Mouse (Mus musculus): ENCODE data around the gene Cldn15. TPM values are rescaled to one million over a fixed set of nuclear protein-coding genes. Genes with fewer than 3 reads are reported as not detected.
A peak's percentile ranks its signal among the peaks of the same experiment; 100 is the strongest.

Gene Cldn15
- polyA plus RNA-seq, 1 experiment from 2014 or later, result 6.7 TPM

DNA sequence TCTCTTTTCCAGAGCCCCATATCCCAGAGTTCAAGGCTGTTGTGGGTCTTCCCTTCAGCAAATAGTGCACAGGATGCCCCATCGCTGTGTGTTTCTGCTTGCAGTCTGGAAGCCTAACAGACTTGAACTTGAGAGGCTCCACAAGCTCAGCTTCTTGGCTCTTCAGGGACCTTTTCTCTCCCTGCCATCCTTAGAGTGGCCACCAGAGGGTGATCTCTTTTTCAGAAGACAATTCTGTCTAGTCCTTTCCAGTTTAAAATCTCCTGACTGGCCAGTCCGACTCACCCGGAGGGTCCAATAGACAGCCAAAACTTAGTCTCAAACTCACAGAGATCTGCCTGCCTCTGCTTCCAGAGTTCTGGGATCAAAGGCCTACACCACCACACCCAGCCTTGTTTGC lies 43.6 kb downstream of the Cldn15 start:
- no peak; the same call in 1 of the 2 replicates for ATAC-seq (replicated peaks; ENCODE audit: extremely low read depth, insufficient read depth, low FRiP score)
- no peak overlapping the region for H3K9ac ChIP-seq (ENCODE audit: low read length)
- no peak overlapping the region for H3K4me2 ChIP-seq (ENCODE audit: low read depth, low read length)
- H3K9me3 ChIP-seq (replicated peaks; ENCODE audit: control insufficient read depth, low read length), result no peaks in the 10 kb centered on the region
- H3K27me3 ChIP-seq (ENCODE audit: control insufficient read depth, insufficient read depth, low read length), result no peaks in the 10 kb centered on the region
- 20% methylated on average over 3 of the region's 3 CpGs for WGBS
- 0 out of 2 replicates have a peak, but pooled peaks cover 2% of the 10 kb centered on the region for H3K4me1 ChIP-seq (ENCODE audit: control insufficient read depth, insufficient read depth, low read length)
- no peak overlapping the region for H3K27ac ChIP-seq (ENCODE audit: low read length)
- H3K36me3 ChIP-seq (ENCODE audit: control insufficient read depth, insufficient read depth), result no peaks in the 10 kb centered on the region
- H3K4me3 ChIP-seq (ENCODE audit: low read length), result no peak overlapping the region

GRCm38 (mm10) chr5:137012401-137012950 lies 46.1 kb downstream of the Cldn15 start:
- Histone ChIP-seq H3K4me3 (ENCODE audit: low read length) (no peak overlapping the region), H3K27ac (ENCODE audit: low read length) (no peak overlapping the region), H3K9me3 (replicated peaks; ENCODE audit: control insufficient read depth, low read length) (no peaks in the 10 kb centered on the region), H3K36me3 (ENCODE audit: control insufficient read depth, insufficient read depth) (no peaks in the 10 kb centered on the region), H3K4me1 (ENCODE audit: control insufficient read depth, insufficient read depth, low read length) (no peaks in the 10 kb centered on the region), H3K27me3 (ENCODE audit: control insufficient read depth, insufficient read depth, low read length) (no peaks in the 10 kb centered on the region), H3K9ac (ENCODE audit: low read length) (no peak overlapping the region), H3K4me2 (ENCODE audit: low read depth, low read length) (no peak overlapping the region)
- no peak for ATAC-seq (replicated peaks; ENCODE audit: extremely low read depth, insufficient read depth, low FRiP score)
- 67% methylated on average over 15 of the region's 15 CpGs for WGBS

DNA sequence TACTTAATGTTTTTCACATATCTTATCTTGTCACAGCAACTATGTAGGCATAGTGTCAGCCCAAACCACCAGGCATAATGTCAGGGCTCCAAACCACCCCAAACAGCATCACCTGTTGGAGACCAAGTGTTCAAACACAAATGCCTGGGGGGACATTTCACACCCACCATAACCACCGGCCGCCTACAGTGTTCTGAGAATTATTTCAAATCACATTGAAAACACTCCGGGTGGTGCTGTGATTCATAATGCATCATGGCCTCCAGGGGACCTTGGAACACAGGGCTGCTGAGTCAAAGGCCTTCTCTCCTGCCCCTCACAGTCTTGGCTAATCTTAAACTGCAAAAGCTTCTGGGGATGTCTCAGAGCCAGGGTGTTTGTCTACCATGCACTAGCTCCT lies 49.5 kb downstream of the Cldn15 start:
- no peak overlapping the region for H3K4me3 ChIP-seq (ENCODE audit: low read length)
- no peak overlapping the region for H3K9ac ChIP-seq (ENCODE audit: low read length)
- no peaks in the 10 kb centered on the region for H3K9me3 ChIP-seq (replicated peaks; ENCODE audit: control insufficient read depth, low read length)
- no peak for ATAC-seq (replicated peaks; ENCODE audit: extremely low read depth, insufficient read depth, low FRiP score)
- no peak overlapping the region for H3K4me2 ChIP-seq (ENCODE audit: low read depth, low read length)
- H3K4me1 ChIP-seq (ENCODE audit: control insufficient read depth, insufficient read depth, low read length), result no peaks in the 10 kb centered on the region
- WGBS, result 82% methylated on average over 3 of the region's 3 CpGs
- H3K27ac ChIP-seq (ENCODE audit: low read length), result no peak overlapping the region
- H3K27me3 ChIP-seq (ENCODE audit: control insufficient read depth, insufficient read depth, low read length), result no peaks in the 10 kb centered on the region
- no peaks in the 10 kb centered on the region for H3K36me3 ChIP-seq (ENCODE audit: control insufficient read depth, insufficient read depth)

DNA sequence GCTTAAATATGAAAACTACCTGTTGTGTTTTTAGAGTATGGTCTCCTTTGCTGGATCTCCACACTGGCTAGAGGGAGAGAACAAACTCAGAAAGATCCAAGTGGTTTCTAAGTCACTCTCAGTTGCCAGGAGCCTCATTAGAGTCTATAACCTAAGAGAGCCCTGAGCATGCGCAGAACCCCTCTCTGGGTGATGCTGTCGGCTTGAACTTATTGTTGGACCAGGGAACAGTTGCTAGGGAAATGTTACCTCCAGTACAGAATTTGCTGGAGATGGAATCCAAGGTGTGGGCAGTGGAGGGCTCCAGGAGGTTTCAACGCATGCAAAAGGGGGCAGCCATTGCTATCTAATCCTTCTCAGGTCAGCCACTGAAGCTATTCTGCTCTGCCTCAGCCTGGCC lies 57.9 kb downstream of the Cldn15 start:
- H3K27me3 ChIP-seq (ENCODE audit: control insufficient read depth, insufficient read depth, low read length), result peaks cover 50% of the 10 kb centered on the region
- H3K9ac ChIP-seq (ENCODE audit: low read length), result no peak overlapping the region
- H3K36me3 ChIP-seq (ENCODE audit: control insufficient read depth, insufficient read depth), result no peaks in the 10 kb centered on the region
- H3K27ac ChIP-seq (ENCODE audit: low read length), result no peak overlapping the region
- H3K4me2 ChIP-seq (ENCODE audit: low read depth, low read length), result no peak overlapping the region
- WGBS, result 46% methylated on average over 3 of the region's 3 CpGs
- ATAC-seq (replicated peaks; ENCODE audit: extremely low read depth, insufficient read depth, low FRiP score), result no peak
- no peaks in the 10 kb centered on the region for H3K9me3 ChIP-seq (replicated peaks; ENCODE audit: control insufficient read depth, low read length)
- H3K4me1 ChIP-seq (ENCODE audit: control insufficient read depth, insufficient read depth, low read length), result no peaks in the 10 kb centered on the region
- no peak overlapping the region for H3K4me3 ChIP-seq (ENCODE audit: low read length)

DNA sequence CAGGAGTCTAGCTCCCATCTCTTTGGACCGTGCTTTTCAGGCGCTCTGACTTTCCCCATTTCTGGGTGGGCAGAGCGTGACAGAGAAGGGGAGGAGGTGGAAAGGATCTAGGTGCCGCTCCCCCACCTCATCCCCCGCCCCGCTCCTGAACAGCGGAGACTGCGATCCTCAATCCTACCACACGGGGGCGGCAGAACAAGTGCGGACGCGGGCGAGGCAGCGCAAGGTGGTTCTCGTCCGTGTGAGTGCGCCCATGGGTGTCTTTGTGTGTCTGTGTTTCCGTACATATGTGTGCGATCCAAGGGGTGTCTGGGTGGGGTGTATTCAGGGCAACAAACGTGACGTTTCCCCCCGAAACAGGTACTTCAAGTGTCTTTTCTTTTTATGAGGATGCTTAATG lies 58.7 kb downstream of the Cldn15 start:
- H3K9ac ChIP-seq (ENCODE audit: low read length), result no peak overlapping the region
- no peak overlapping the region for H3K4me3 ChIP-seq (ENCODE audit: low read length)
- H3K4me2 ChIP-seq (ENCODE audit: low read depth, low read length), result no peak overlapping the region
- peaks cover 5% of the 10 kb centered on the region for H3K4me1 ChIP-seq (ENCODE audit: control insufficient read depth, insufficient read depth, low read length)
- WGBS, result under 1% methylated on average over 22 of the region's 23 CpGs
- H3K27ac ChIP-seq (ENCODE audit: low read length), result no peak overlapping the region
- H3K36me3 ChIP-seq (ENCODE audit: control insufficient read depth, insufficient read depth), result no peaks in the 10 kb centered on the region
- H3K27me3 ChIP-seq (ENCODE audit: control insufficient read depth, insufficient read depth, low read length), result peaks cover 57% of the 10 kb centered on the region
- ATAC-seq (replicated peaks; ENCODE audit: extremely low read depth, insufficient read depth, low FRiP score), result no peak
- H3K9me3 ChIP-seq (replicated peaks; ENCODE audit: control insufficient read depth, low read length), result no peaks in the 10 kb centered on the region

MicroRNAs within 50 kb of the gene (microRNA counts, 519-probe panel; counts per million panel counts)
- microRNA mmu-miR-702, result not detected

Small RNA genes within 50 kb of the gene (microRNA-seq; reads per million reads assigned to microRNA genes)
- gene Mir702, result 25.5 reads per million, percentile 37 among the genes with 10 or more reads in this experiment

Other genes with a start within 250 kb of the Cldn15 start
- gene Col26a1, start 83.4 kb upstream of the Cldn15 start, polyA plus RNA-seq (2015; fragmentation: Nextera tagmentation; extraction: Ambion mirVana), result 9.0 and 10.0 TPM in 2 replicates
- 35.9 and 41.4 TPM in 2 replicates for gene Ift22, start 58.5 kb upstream of the Cldn15 start, polyA plus RNA-seq (2015; fragmentation: Nextera tagmentation; extraction: Ambion mirVana)
- 214 and 233 TPM in 2 replicates for gene Fis1, start 13.3 kb upstream of the Cldn15 start, polyA plus RNA-seq (2015; fragmentation: Nextera tagmentation; extraction: Ambion mirVana)
- gene Plod3, start 20.4 kb downstream of the Cldn15 start, polyA plus RNA-seq (2015; fragmentation: Nextera tagmentation; extraction: Ambion mirVana), result 42.2 and 46.2 TPM in 2 replicates
- 74.4 and 80.5 TPM in 2 replicates for gene Znhit1, start 21.4 kb downstream of the Cldn15 start, polyA plus RNA-seq (2015; fragmentation: Nextera tagmentation; extraction: Ambion mirVana)
- gene Vgf, start 59.8 kb downstream of the Cldn15 start, polyA plus RNA-seq (2015; fragmentation: Nextera tagmentation; extraction: Ambion mirVana), result 0.09 TPM in 1 of 2 replicates, not detected in the other
- 133 and 148 TPM in 2 replicates for gene Ap1s1, start 79.5 kb downstream of the Cldn15 start, polyA plus RNA-seq (2015; fragmentation: Nextera tagmentation; extraction: Ambion mirVana)
- gene Serpine1, start 105.7 kb downstream of the Cldn15 start, polyA plus RNA-seq (2015; fragmentation: Nextera tagmentation; extraction: Ambion mirVana), result 1.1 and 1.3 TPM in 2 replicates
- 7.1 and 7.2 TPM in 2 replicates for gene Trim56, start 149.6 kb downstream of the Cldn15 start, polyA plus RNA-seq (2015; fragmentation: Nextera tagmentation; extraction: Ambion mirVana)
- 3.5 TPM in 1 of 2 replicates, not detected in the other for gene Muc3, start 182.7 kb downstream of the Cldn15 start, polyA plus RNA-seq (2015; fragmentation: Nextera tagmentation; extraction: Ambion mirVana)
- 0.26 and 0.27 TPM in 2 replicates for gene Muc3a, start 245.8 kb downstream of the Cldn15 start, polyA plus RNA-seq (2015; fragmentation: Nextera tagmentation; extraction: Ambion mirVana)